Mouse (Mus musculus): Measurements from ENCODE around the gene Carm1. TPM values are rescaled to one million over a fixed set of nuclear protein-coding genes. Genes with fewer than 3 reads are reported as not detected.
A peak's percentile ranks its signal among the peaks of the same experiment; 100 is the strongest.

Carm1 gene
- total and polyA plus RNA-seq, 3 experiments, result 21.5 to 111 (median 42.2) TPM

GRCm38 (mm10) chr9:21627145-21627795 is 80.6 kb downstream of the Carm1 start:
- Histone ChIP-seq H3K9me3 (replicated peaks; ENCODE audit: low read length) (no peaks in the 10 kb centered on the region), H3K79me2 (replicated peaks; ENCODE audit: control insufficient read depth, extremely low read depth, insufficient read depth, poor library complexity, severe bottlenecking) (peaks cover 80% of the 10 kb centered on the region), H3K36me3 (replicated peaks in 1 of 2; ENCODE audit: control insufficient read depth in 1 of 2, insufficient read depth in 1 of 2, low read length in 1 of 2) (peaks cover 0 to 37% of the 10 kb centered on the region in 2 experiments), H3K4me1 (ENCODE audit: control insufficient read depth in 1 of 2, insufficient read depth in 2 of 2) (peaks cover 13 to 48% of the 10 kb centered on the region in 2 experiments), H3K27ac (ENCODE audit: insufficient read depth, low read depth) (no peak overlapping the region), H3K27me3 (replicated peaks) (no peaks in the 10 kb centered on the region), H3K4me3 (replicated peaks in 1 of 3; ENCODE audit: low read depth in 2 of 3, low read length in 2 of 3, poor library complexity in 1 of 3) (no peak overlapping the region), H3K4me2 (ENCODE audit: insufficient read depth, low read depth, poor library complexity, severe bottlenecking) (no peak overlapping the region), H3K9ac (ENCODE audit: insufficient read depth, low read depth) (no peak overlapping the region)
- dilution Hi-C loops (cut with MboI; ENCODE audit: extremely low pct_ligation_motif_present, extremely low pct_unique_long_range_greater_than_20kb, low sequenced_read_pairs), result no loop called here
- TF ChIP-seq MXI1 (IDR thresholded peaks at IDR 0.05; ENCODE audit: low read depth, low read length), result no peak
- no peak for TF ChIP-seq SMC3 (IDR thresholded peaks at IDR 0.05; ENCODE audit: low read depth, low read length)
- TF ChIP-seq ZNF384 (IDR thresholded peaks at IDR 0.05; ENCODE audit: low read depth, low read length), result peak; percentile 58; the same call in 1 of the 2 replicates
- in situ Hi-C loops (cut with MboI; ENCODE audit: low pct_ligation_motif_present, low pct_unique_long_range_greater_than_20kb, low sequenced_read_pairs), result no loop called here
- DNase-seq (ENCODE audit: extremely low read depth), result no peak

- peak; percentile 51 for DNase-seq (ENCODE audit: extremely low read depth)
- in situ Hi-C loops (cut with MboI; ENCODE audit: low pct_ligation_motif_present, low pct_unique_long_range_greater_than_20kb, low sequenced_read_pairs), result no loop called here
Measured at GRCm38 (mm10) chr9:21630673-21631072, 84.0 kb downstream of the Carm1 start.

GRCm38 (mm10) chr9:21633106-21633505 is 86.4 kb downstream of the Carm1 start:
- dilution Hi-C loops (cut with MboI; ENCODE audit: extremely low pct_ligation_motif_present, extremely low pct_unique_long_range_greater_than_20kb, low sequenced_read_pairs), result no loop called here
- H3K9me3 ChIP-seq (replicated peaks; ENCODE audit: low read length), result no peaks in the 10 kb centered on the region
- H3K4me2 ChIP-seq (ENCODE audit: insufficient read depth, low read depth, poor library complexity, severe bottlenecking), result no peak overlapping the region
- H3K27ac ChIP-seq (ENCODE audit: insufficient read depth, low read depth), result no peak overlapping the region
- no peak for DNase-seq (ENCODE audit: extremely low read depth)
- in situ Hi-C loops (cut with MboI; ENCODE audit: low pct_ligation_motif_present, low pct_unique_long_range_greater_than_20kb, low sequenced_read_pairs), result no loop called here
- H3K79me2 ChIP-seq (replicated peaks; ENCODE audit: control insufficient read depth, extremely low read depth, insufficient read depth, poor library complexity, severe bottlenecking), result peaks cover 30% of the 10 kb centered on the region
- H3K27me3 ChIP-seq (replicated peaks), result no peaks in the 10 kb centered on the region
- peaks cover 55 to 79% of the 10 kb centered on the region in 2 experiments for H3K36me3 ChIP-seq (replicated peaks in 1 of 2; ENCODE audit: control insufficient read depth in 1 of 2, insufficient read depth in 1 of 2, low read length in 1 of 2)
- H3K4me1 ChIP-seq (ENCODE audit: control insufficient read depth in 1 of 2, insufficient read depth in 2 of 2), result peaks cover 0 to 3% of the 10 kb centered on the region in 2 experiments; a peak in 1 of 4 replicates
- H3K9ac ChIP-seq (ENCODE audit: insufficient read depth, low read depth), result no peak overlapping the region
- no peak overlapping the region for H3K4me3 ChIP-seq (replicated peaks in 1 of 3; ENCODE audit: low read depth in 2 of 3, low read length in 2 of 3, poor library complexity in 1 of 3)
- TF ChIP-seq HCFC1 (IDR thresholded peaks at IDR 0.05; ENCODE audit: low read depth, low read length) (no peak), USF1 (IDR thresholded peaks at IDR 0.05; ENCODE audit: low read depth, low read length) (no peak), MAFK (IDR thresholded peaks at IDR 0.05; ENCODE audit: insufficient replicate concordance, low read length) (no peak)

More at GRCm38 (mm10) chr9:21630673-21631072, 84.0 kb downstream of the Carm1 start:
- H3K27ac ChIP-seq (ENCODE audit: insufficient read depth, low read depth), result no peak overlapping the region
- H3K36me3 ChIP-seq (replicated peaks in 1 of 2; ENCODE audit: control insufficient read depth in 1 of 2, insufficient read depth in 1 of 2, low read length in 1 of 2), result peaks cover 31 to 62% of the 10 kb centered on the region in 2 experiments
- peak; percentile 30 to 64; a peak in 3 of 4 replicates for TF ChIP-seq CTCF (conservative IDR thresholded peaks at IDR 0.05 in 1 of 2, IDR thresholded peaks at IDR 0.05 in 1 of 2; ENCODE audit: low read depth in 2 of 2, low read length in 2 of 2)
- no peak for TF ChIP-seq MAZ (IDR thresholded peaks at IDR 0.05; ENCODE audit: low read depth, low read length)
- peak; percentile 44 for TF ChIP-seq SMC3 (IDR thresholded peaks at IDR 0.05; ENCODE audit: low read depth, low read length)
- peak; percentile 33 for TF ChIP-seq RAD21 (IDR thresholded peaks at IDR 0.05; ENCODE audit: low read depth, low read length)
- peaks cover 4 to 25% of the 10 kb centered on the region in 2 experiments; a peak in 3 of 4 replicates for H3K4me1 ChIP-seq (ENCODE audit: control insufficient read depth in 1 of 2, insufficient read depth in 2 of 2)
- no peak overlapping the region for H3K4me2 ChIP-seq (ENCODE audit: insufficient read depth, low read depth, poor library complexity, severe bottlenecking)
- H3K4me3 ChIP-seq (replicated peaks in 1 of 3; ENCODE audit: low read depth in 2 of 3, low read length in 2 of 3, poor library complexity in 1 of 3), result no peak overlapping the region
- no peaks in the 10 kb centered on the region for H3K9me3 ChIP-seq (replicated peaks; ENCODE audit: low read length)
- no peaks in the 10 kb centered on the region for H3K27me3 ChIP-seq (replicated peaks)
- dilution Hi-C loops (cut with MboI; ENCODE audit: extremely low pct_ligation_motif_present, extremely low pct_unique_long_range_greater_than_20kb, low sequenced_read_pairs), result no loop called here
- H3K79me2 ChIP-seq (replicated peaks; ENCODE audit: control insufficient read depth, extremely low read depth, insufficient read depth, poor library complexity, severe bottlenecking), result peaks cover 52% of the 10 kb centered on the region
- no peak overlapping the region for H3K9ac ChIP-seq (ENCODE audit: insufficient read depth, low read depth)
